Mouse (Mus musculus) myocyte (in vitro differentiated cells): Measurements from ENCODE around the gene Mff.
A peak's percentile ranks its signal among the peaks of the same experiment; 100 is the strongest.

Source experiments
- CEBPB ChIP-seq: IDR thresholded peaks from 2 replicates; pipeline ENCODE4 v1.6.1; 2011; ENCODE audit warnings: mild to moderate bottlenecking, moderate library complexity; ENCODE audit not compliant: poor library complexity, insufficient read depth, severe bottlenecking
- E2F4 ChIP-seq: IDR thresholded peaks from one replicate; pipeline ENCODE4 v1.6.1; 2011; ENCODE audit warnings: mild to moderate bottlenecking, control low read depth, moderate library complexity; ENCODE audit not compliant: insufficient read depth
- MAX ChIP-seq: IDR thresholded peaks from one replicate; pipeline ENCODE4 v1.6.1; 2011; ENCODE audit warnings: low read depth, mild to moderate bottlenecking, control low read depth
- MYOG ChIP-seq, 3 experiments: IDR thresholded peaks; one replicate each; pipeline ENCODE4 v1.6.1; 2011; ENCODE audit warnings: control low read depth in 2 of 3, low read depth in 2 of 3, mild to moderate bottlenecking in 2 of 3; ENCODE audit not compliant: insufficient read length in 2 of 3, control insufficient read depth in 1 of 3, insufficient read depth in 1 of 3
- POLR2A ChIP-seq: IDR thresholded peaks from one replicate; pipeline ENCODE4 v1.6.1; 2011; ENCODE audit warnings: low read depth, mild to moderate bottlenecking, control low read depth, moderate library complexity; ENCODE audit not compliant: insufficient read length
- REST ChIP-seq: IDR thresholded peaks from one replicate; pipeline ENCODE4 v1.6.1; 2011; ENCODE audit warnings: mild to moderate bottlenecking, control low read depth, moderate library complexity; ENCODE audit not compliant: insufficient read depth, insufficient read length
- SRF ChIP-seq: IDR thresholded peaks from one replicate; pipeline ENCODE4 v1.6.1; 2011; ENCODE audit warnings: low read depth; ENCODE audit not compliant: control insufficient read depth, insufficient read length
- TCF12 ChIP-seq: IDR thresholded peaks from one replicate; pipeline ENCODE4 v1.6.1; 2011; ENCODE audit warnings: mild to moderate bottlenecking, control low read depth; ENCODE audit not compliant: poor library complexity, insufficient read depth, severe bottlenecking
- TCF3 ChIP-seq: IDR thresholded peaks from one replicate; pipeline ENCODE4 v1.6.1; 2011; ENCODE audit warnings: low read depth, control low read depth; ENCODE audit not compliant: insufficient read length
- USF1 ChIP-seq: IDR thresholded peaks from one replicate; pipeline ENCODE4 v1.6.1; 2011; ENCODE audit warnings: low read depth, mild to moderate bottlenecking, control low read depth, moderate library complexity

DNA sequence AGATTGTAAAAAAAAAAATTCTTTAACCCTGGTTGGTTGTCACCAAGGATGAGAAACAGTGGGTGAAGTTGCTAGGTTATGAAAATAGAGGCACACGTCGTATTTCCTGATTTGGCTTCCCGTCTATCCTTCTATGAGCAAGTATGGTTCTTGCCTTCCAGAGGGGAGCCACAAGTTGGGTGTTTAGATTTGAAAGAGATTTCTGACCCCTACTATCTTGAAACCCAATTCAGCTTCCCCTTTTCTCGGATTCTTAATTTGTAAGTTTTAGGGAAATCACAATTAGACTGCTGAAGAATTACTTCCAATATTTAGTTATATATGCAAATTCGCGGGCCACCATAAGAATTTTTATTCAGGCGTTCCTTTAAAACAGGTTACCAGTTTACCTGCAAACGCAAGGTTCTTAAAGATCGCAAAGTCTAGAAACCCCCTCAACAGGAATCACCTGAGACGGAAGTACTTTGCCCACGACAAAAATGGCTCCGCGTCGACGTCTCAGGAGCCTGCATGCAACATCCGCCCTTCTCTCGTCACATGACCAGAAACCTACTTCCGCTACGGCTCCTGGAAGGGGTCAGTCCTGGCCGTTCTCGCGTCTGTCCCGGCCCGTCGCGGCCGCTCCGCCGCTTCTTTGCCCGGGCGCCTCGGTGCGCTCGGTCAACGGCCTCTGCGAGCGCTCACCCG is at the start of gene Mff:
- peak; percentile 75 for TF ChIP-seq POLR2A
- no peak for TF ChIP-seq TCF12
- TF ChIP-seq MAX: no peak
- TF ChIP-seq E2F4: no peak
- TF ChIP-seq REST: no peak
- TF ChIP-seq MYOG (IDR thresholded peaks at IDR 0.05; ENCODE audit: control insufficient read depth in 1 of 3, insufficient read depth in 1 of 3, insufficient read length in 2 of 3, low read depth in 2 of 3): no peak
- peak; percentile 99 for TF ChIP-seq USF1
- TF ChIP-seq SRF: no peak
- no peak for TF ChIP-seq TCF3
- no peak for TF ChIP-seq CEBPB
